Mouse (Mus musculus) hindbrain, embryonic 14.5 days (tissue): ENCODE results near the gene Gng12. TPM values are rescaled to one million over a fixed set of nuclear protein-coding genes. Genes with fewer than 3 reads are reported as not detected.

Experiments
- ATAC-seq: fragments of 200-750 bp; cut with Nextera tagmentation; 2 replicates; pipeline ENCODE4 v1.8.0; 2017; ENCODE audit warnings: moderate number of reproducible peaks, mild to moderate bottlenecking, moderate TSS enrichment, moderate library complexity; ENCODE audit not compliant: low FRiP score
- DNase-seq: peaks from one replicate; pipeline ENCODE4 v3.0.0-alpha.2; 2015; ENCODE audit warnings: low spot score
- H3K27ac ChIP-seq: fragments of 300-500 bp; sonication (generic); 2 replicates; pipeline ENCODE4 v1.5.1; 2014; ENCODE audit warnings: mild to moderate bottlenecking, moderate library complexity
- H3K27me3 ChIP-seq: fragments of 300-500 bp; sonication (generic); 2 replicates; pipeline ENCODE4 v1.6.1; 2014; ENCODE audit warnings: mild to moderate bottlenecking, low read length, mixed read lengths; ENCODE audit not compliant: control insufficient read depth, insufficient read depth
- H3K36me3 ChIP-seq: fragments of 300-500 bp; sonication (generic); replicated peaks from 2 replicates; pipeline ENCODE4 v1.6.1; 2014; ENCODE audit not compliant: control insufficient read depth, insufficient read depth
- H3K4me1 ChIP-seq: fragments of 300-500 bp; sonication (generic); replicated peaks from 2 replicates; pipeline ENCODE4 v1.6.1; 2014; ENCODE audit warnings: antibody characterized with exemption, low read length, mixed read lengths; ENCODE audit not compliant: control insufficient read depth, insufficient read depth
- H3K4me2 ChIP-seq: fragments of 300-500 bp; sonication (generic); replicated peaks from 2 replicates; pipeline ENCODE4 v1.6.1; 2014; ENCODE audit warnings: mild to moderate bottlenecking, moderate library complexity
- H3K4me3 ChIP-seq: fragments of 300-500 bp; sonication (generic); replicated peaks from 2 replicates; pipeline ENCODE4 v1.5.1; 2014; ENCODE audit warnings: mild to moderate bottlenecking, low read length
- H3K9ac ChIP-seq: fragments of 300-500 bp; sonication (generic); 2 replicates; pipeline ENCODE4 v1.6.1; 2014
- H3K9me3 ChIP-seq: fragments of 300-500 bp; sonication (generic); 2 replicates; pipeline ENCODE4 v1.6.1; 2016; ENCODE audit warnings: low read length; ENCODE audit not compliant: control insufficient read depth
- WGBS: fragments of 180-500 bp; shearing (Covaris S2); extraction: QIAGEN DNeasy Blood & Tissue Kit; methylation state at CpG from one replicate; pipeline ENCODE4 v1.1.7; 2014; 5-methylcytosine and 5-hydroxymethylcytosine counted together
- polyA plus RNA-seq: library from polyadenylated mRNA; unstranded; fragments of >200 nt; fragmentation: Nextera tagmentation; extraction: Ambion mirVana; gene quantifications from 2 replicates; pipeline ENCODE4 v1.2.1, GENCODE M21; 2014

The Gng12 gene
- polyA plus RNA-seq, 1 experiment from 2014 or later, result 71.2 TPM

- DNase-seq (no peak), ATAC-seq (no peak)
- no peaks in the 10 kb centered on the region for H3K36me3 ChIP-seq
- 0 out of 2 replicates have a peak, but pooled peaks cover 4% of the 10 kb centered on the region for H3K4me1 ChIP-seq
- no peak overlapping the region for H3K4me3 ChIP-seq
- no peaks in the 10 kb centered on the region for H3K9me3 ChIP-seq
- no peak overlapping the region for H3K27ac ChIP-seq
- 83% methylated on average over 12 of the region's 12 CpGs for WGBS
- H3K27me3 ChIP-seq, result no peaks in the 10 kb centered on the region
- H3K4me2 ChIP-seq, result no peak overlapping the region
- no peak overlapping the region for H3K9ac ChIP-seq
Observed at GRCm38 (mm10) chr6:66944190-66945003, 48.2 kb downstream of the Gng12 start.

GRCm38 (mm10) chr6:66945004-66945356, 48.8 kb downstream of the Gng12 start:
- Histone ChIP-seq H3K4me3 (no peak overlapping the region), H3K4me1 (0 out of 2 replicates have a peak, but pooled peaks cover 4% of the 10 kb centered on the region), H3K27ac (no peak overlapping the region), H3K27me3 (no peaks in the 10 kb centered on the region), H3K4me2 (no peak overlapping the region), H3K9ac (no peak overlapping the region), H3K9me3 (no peaks in the 10 kb centered on the region), H3K36me3 (no peaks in the 10 kb centered on the region)
- WGBS, result 64% methylated on average over 5 of the region's 5 CpGs
- ATAC-seq (no peak), DNase-seq (no peak)

GRCm38 (mm10) chr6:66948111-66948510, 51.9 kb downstream of the Gng12 start:
- Histone ChIP-seq H3K4me3 (no peak overlapping the region), H3K27me3 (no peaks in the 10 kb centered on the region), H3K36me3 (no peaks in the 10 kb centered on the region), H3K9me3 (no peaks in the 10 kb centered on the region), H3K4me1 (0 out of 2 replicates have a peak, but pooled peaks cover 4% of the 10 kb centered on the region), H3K27ac (no peak overlapping the region), H3K4me2 (no peak overlapping the region), H3K9ac (no peak overlapping the region)
- WGBS, result 90% methylated on average over 3 of the region's 3 CpGs
- DNase-seq (no peak), ATAC-seq (no peak)

GRCm38 (mm10) chr6:66948848-66949247, 52.7 kb downstream of the Gng12 start:
- WGBS, result 89% methylated on average over 3 of the region's 3 CpGs
- H3K4me3 ChIP-seq, result no peak overlapping the region
- H3K4me2 ChIP-seq, result no peak overlapping the region
- DNase-seq (no peak), ATAC-seq (no peak)
- H3K27ac ChIP-seq, result no peak overlapping the region
- no peaks in the 10 kb centered on the region for H3K36me3 ChIP-seq
- H3K9me3 ChIP-seq, result no peaks in the 10 kb centered on the region
- no peaks in the 10 kb centered on the region for H3K27me3 ChIP-seq
- no peak overlapping the region for H3K9ac ChIP-seq
- 0 out of 2 replicates have a peak, but pooled peaks cover 4% of the 10 kb centered on the region for H3K4me1 ChIP-seq

- no peak overlapping the region for H3K9ac ChIP-seq
- H3K9me3 ChIP-seq, result no peaks in the 10 kb centered on the region
- no peak overlapping the region for H3K4me2 ChIP-seq
- 88% methylated on average over 5 of the region's 5 CpGs for WGBS
- ATAC-seq (no peak), DNase-seq (no peak)
- H3K4me3 ChIP-seq, result no peak overlapping the region
- H3K27ac ChIP-seq, result no peak overlapping the region
- no peaks in the 10 kb centered on the region for H3K4me1 ChIP-seq
- H3K27me3 ChIP-seq, result no peaks in the 10 kb centered on the region
- no peaks in the 10 kb centered on the region for H3K36me3 ChIP-seq
Observed at GRCm38 (mm10) chr6:66951726-66952418, 55.7 kb downstream of the Gng12 start.

- ATAC-seq, result no peak
- no peak overlapping the region for H3K27ac ChIP-seq
- H3K4me3 ChIP-seq, result no peak overlapping the region
- no peak overlapping the region for H3K4me2 ChIP-seq
- H3K36me3 ChIP-seq, result no peaks in the 10 kb centered on the region
- WGBS, result 81% methylated on average over 11 of the region's 11 CpGs
- no peaks in the 10 kb centered on the region for H3K9me3 ChIP-seq
- no peak overlapping the region for H3K9ac ChIP-seq
- no peaks in the 10 kb centered on the region for H3K4me1 ChIP-seq
- no peak for DNase-seq
- no peaks in the 10 kb centered on the region for H3K27me3 ChIP-seq
Observed at GRCm38 (mm10) chr6:66953951-66954519, 57.8 kb downstream of the Gng12 start.

GRCm38 (mm10) chr6:66955089-66955657, 59.0 kb downstream of the Gng12 start:
- WGBS, result 87% methylated on average over 11 of the region's 11 CpGs
- H3K9me3 ChIP-seq, result no peaks in the 10 kb centered on the region
- H3K36me3 ChIP-seq, result no peaks in the 10 kb centered on the region
- no peak overlapping the region for H3K4me3 ChIP-seq
- no peak overlapping the region for H3K27ac ChIP-seq
- H3K4me1 ChIP-seq, result no peaks in the 10 kb centered on the region
- no peak overlapping the region for H3K9ac ChIP-seq
- no peak overlapping the region for H3K4me2 ChIP-seq
- H3K27me3 ChIP-seq, result no peaks in the 10 kb centered on the region
- ATAC-seq, result no peak
- no peak for DNase-seq

GRCm38 (mm10) chr6:66958466-66959235, 62.5 kb downstream of the Gng12 start:
- no peak overlapping the region for H3K27ac ChIP-seq
- no peak overlapping the region for H3K4me3 ChIP-seq
- no peaks in the 10 kb centered on the region for H3K36me3 ChIP-seq
- ATAC-seq, result no peak
- H3K9ac ChIP-seq, result no peak overlapping the region
- whole genome bisulfite sequencing, result 94% methylated on average over 5 of the region's 5 CpGs
- no peak overlapping the region for H3K4me2 ChIP-seq
- no peaks in the 10 kb centered on the region for H3K9me3 ChIP-seq
- H3K4me1 ChIP-seq, result no peaks in the 10 kb centered on the region
- H3K27me3 ChIP-seq, result no peaks in the 10 kb centered on the region
- DNase-seq, result no peak
